Mouse (Mus musculus) kidney, postnatal 4 days (tissue): ENCODE measurements at regions not wholly inside any gene's neighbourhood (a gene's known extent, or its start where the extent isn't known, plus 50 kb on each side); places are given as distances from the start of the nearest gene placed in this dataset.

Experiments used
- DNase-seq, 2 experiments: peaks; one replicate each; pipeline ENCODE4 v3.0.0; 2021; ENCODE audit warnings: mixed read lengths in 2 of 2

GRCm38 (mm10) chr6:31011407-31012020, 52.6 kb upstream of the Klf14 start:
- DNase-seq = peak; percentile 77 to 86

- DNase-seq = no peak
Measured at GRCm38 (mm10) chr6:31016566-31016965, 57.7 kb upstream of the Klf14 start.

GRCm38 (mm10) chr6:31021776-31022175, 62.9 kb upstream of the Klf14 start:
- no peak for DNase-seq

- DNase-seq = no peak
Measured at GRCm38 (mm10) chr6:31029777-31030176, 70.9 kb upstream of the Klf14 start.

- DNase-seq = no peak
Measured at GRCm38 (mm10) chr6:31031022-31031421, 72.1 kb upstream of the Klf14 start.

GRCm38 (mm10) chr6:31032147-31032546, 73.3 kb upstream of the Klf14 start:
- DNase-seq = no peak

- peak; percentile 74 to 78 for DNase-seq
Measured at GRCm38 (mm10) chr6:31032980-31033608, 74.2 kb upstream of the Klf14 start.

- peak; percentile 22 to 25 for DNase-seq
Measured at GRCm38 (mm10) chr6:31034796-31035195, 75.9 kb upstream of the Klf14 start.

- DNase-seq = peak; percentile 17 to 31
Measured at GRCm38 (mm10) chr6:31037801-31038395, 79.0 kb upstream of the Klf14 start.

GRCm38 (mm10) chr6:31038445-31038844, 79.6 kb upstream of the Klf14 start:
- DNase-seq = peak; percentile 20 to 43

- DNase-seq = no peak
Measured at GRCm38 (mm10) chr6:31039485-31039884, 80.6 kb upstream of the Klf14 start.

- DNase-seq = no peak
Measured at GRCm38 (mm10) chr6:31040783-31041182, 81.9 kb upstream of the Klf14 start.

GRCm38 (mm10) chr6:31043368-31043767, 84.5 kb upstream of the Klf14 start:
- no peak for DNase-seq

GRCm38 (mm10) chr6:31043919-31044318, 85.0 kb upstream of the Klf14 start:
- DNase-seq = no peak

GRCm38 (mm10) chr6:31046197-31046596, 87.3 kb upstream of the Klf14 start:
- DNase-seq = no peak

- no peak for DNase-seq
Measured at GRCm38 (mm10) chr6:31048920-31049576, 90.2 kb upstream of the Klf14 start.

GRCm38 (mm10) chr6:31050831-31051230, 92.0 kb upstream of the Klf14 start:
- DNase-seq = no peak

GRCm38 (mm10) chr6:31051771-31052170, 92.9 kb upstream of the Klf14 start:
- DNase-seq = no peak

GRCm38 (mm10) chr6:31053003-31053402, 94.1 kb upstream of the Klf14 start:
- DNase-seq = peak; percentile 73 to 75

- no peak for DNase-seq
Measured at GRCm38 (mm10) chr6:31056786-31057566, 98.1 kb upstream of the Klf14 start.

- no peak for DNase-seq
Measured at GRCm38 (mm10) chr6:31058299-31058698, 99.4 kb upstream of the Klf14 start.

GRCm38 (mm10) chr6:31058961-31059360, 100.1 kb upstream of the Klf14 start:
- no peak for DNase-seq

- no peak for DNase-seq
Measured at GRCm38 (mm10) chr6:31061813-31062212, 102.9 kb upstream of the Klf14 start.
